Mouse (Mus musculus): ENCODE measurements around the gene Fbxl3.

Fbxl3 gene

DNA sequence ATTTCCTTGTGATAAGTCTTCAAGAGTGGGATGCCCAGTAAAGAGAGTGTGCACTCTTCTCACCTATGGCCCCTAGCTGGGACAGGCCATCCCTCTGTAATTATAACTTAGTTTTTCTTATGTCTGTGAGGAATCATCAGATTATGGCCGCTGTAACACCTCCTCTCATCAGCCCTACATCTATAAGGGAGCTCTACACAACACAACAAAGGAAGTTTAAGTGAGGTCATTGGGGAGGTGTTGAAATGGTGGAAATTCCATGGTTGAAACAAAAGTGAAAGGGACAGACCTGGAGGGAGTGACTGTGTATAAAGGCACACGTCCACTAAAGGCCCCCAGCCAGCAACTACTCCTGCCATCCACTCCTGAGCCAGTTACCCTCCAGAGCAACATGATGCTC lies 52.7 kb downstream of the Fbxl3 start, which contains the start of gene Acod1:
Gene Acod1 (plus strand): TSS at position 301 of the 400 bp plus-strand sequence.
- no peak for DNase-seq (ENCODE audit: low spot score in 2 of 2)

- peak; percentile 15 to 64 for DNase-seq (ENCODE audit: low spot score in 2 of 2)
Observed at GRCm38 (mm10) chr14:103037016-103037415, 62.4 kb downstream of the Fbxl3 start.

DNA sequence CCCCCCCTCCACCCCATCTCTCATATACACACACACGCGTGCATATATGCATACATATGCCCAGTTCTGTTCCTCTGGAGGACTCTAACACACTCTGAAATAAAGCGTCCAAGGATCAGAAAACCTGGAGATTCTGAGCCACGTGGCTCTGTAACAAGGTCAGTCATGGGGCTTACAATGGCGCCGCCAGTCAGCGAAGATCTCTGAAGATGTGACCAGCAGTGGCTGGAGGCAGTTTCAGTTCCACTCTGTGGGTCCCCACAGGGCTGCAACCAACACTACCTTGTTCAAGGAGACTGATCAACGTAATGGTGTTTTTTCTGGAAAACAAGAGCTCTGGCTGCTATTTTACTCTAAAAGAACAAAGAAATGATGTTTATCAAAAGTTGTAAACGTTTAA lies 65.3 kb downstream of the Fbxl3 start:
- DNase-seq (ENCODE audit: low spot score in 2 of 2): no peak

DNA sequence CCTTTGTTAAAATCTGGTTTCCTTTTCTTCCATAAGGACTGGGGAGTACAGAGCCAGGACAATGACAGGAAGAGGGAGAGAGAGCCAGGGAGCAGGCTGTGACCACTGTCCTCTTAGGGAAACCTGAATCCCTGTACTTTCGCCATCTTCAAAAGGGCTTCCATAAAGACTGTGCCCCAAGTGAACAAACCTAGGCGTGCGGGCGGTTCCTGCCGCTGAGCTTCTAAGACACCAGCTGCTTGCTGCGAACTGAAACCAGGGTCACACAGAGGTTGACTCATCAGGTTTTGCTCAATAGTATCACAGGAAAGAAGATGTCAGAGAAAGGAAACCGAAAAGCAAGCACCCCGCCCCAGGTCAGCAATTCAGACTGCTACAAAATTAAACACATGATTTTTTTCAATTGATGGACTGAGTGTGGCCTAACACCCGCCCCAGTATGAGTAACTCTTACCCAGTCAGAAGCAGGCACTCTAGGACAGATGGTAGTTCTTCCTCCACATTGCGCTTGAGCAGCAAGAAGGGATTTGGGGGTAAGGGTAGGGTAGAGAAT lies 66.0 kb downstream of the Fbxl3 start:
- DNase-seq (ENCODE audit: low spot score in 2 of 2): peak; percentile 40 to 41
